Mouse (Mus musculus) hindbrain, embryonic 16.5 days (tissue): ENCODE results near the gene Tcf7l1. TPM values are rescaled to one million over a fixed set of nuclear protein-coding genes. Genes with fewer than 3 reads are reported as not detected.

ENCODE experiments used
- ATAC-seq: fragments of 200-750 bp; cut with Nextera tagmentation; 2 replicates; pipeline ENCODE4 v1.8.0; 2017; ENCODE audit warnings: moderate TSS enrichment, moderate library complexity
- H3K27ac ChIP-seq: fragments of 300-500 bp; sonication (generic); 2 replicates; pipeline ENCODE4 v1.5.1; 2014; ENCODE audit warnings: low read depth, mild to moderate bottlenecking, control low read depth, low read length, moderate library complexity
- H3K27me3 ChIP-seq: fragments of 300-500 bp; sonication (generic); replicated peaks from 2 replicates; pipeline ENCODE4 v1.6.1; 2014; ENCODE audit warnings: low read length; ENCODE audit not compliant: control insufficient read depth, insufficient read depth
- H3K36me3 ChIP-seq: fragments of 300-500 bp; sonication (generic); 2 replicates; pipeline ENCODE4 v1.6.1; 2014; ENCODE audit warnings: mild to moderate bottlenecking, low read length, moderate library complexity, mixed read lengths; ENCODE audit not compliant: control insufficient read depth, insufficient read depth
- H3K4me1 ChIP-seq: fragments of 300-500 bp; sonication (generic); 2 replicates; pipeline ENCODE4 v1.6.1; 2014; ENCODE audit warnings: low read depth, low read length; ENCODE audit not compliant: control insufficient read depth, insufficient read depth
- H3K4me2 ChIP-seq: fragments of 300-500 bp; sonication (generic); 2 replicates; pipeline ENCODE4 v1.6.1; 2014; ENCODE audit warnings: mild to moderate bottlenecking, low read length, control low read depth, moderate library complexity
- H3K4me3 ChIP-seq: fragments of 300-500 bp; sonication (generic); 2 replicates; pipeline ENCODE4 v1.5.1; 2014; ENCODE audit warnings: mild to moderate bottlenecking, low read length, control low read depth, moderate library complexity
- H3K9ac ChIP-seq: fragments of 300-500 bp; sonication (generic); 2 replicates; pipeline ENCODE4 v1.6.1; 2014; ENCODE audit warnings: low read depth, mild to moderate bottlenecking, control low read depth, low read length, moderate library complexity
- H3K9me3 ChIP-seq: fragments of 300-500 bp; sonication (generic); 2 replicates; pipeline ENCODE4 v1.6.1; 2014; ENCODE audit warnings: mild to moderate bottlenecking, low read length, moderate library complexity; ENCODE audit not compliant: control insufficient read depth
- WGBS: fragments of 180-500 bp; shearing (Covaris S2); extraction: QIAGEN DNeasy Blood & Tissue Kit; methylation state at CpG from one replicate; pipeline ENCODE4 v1.1.7; 2014; 5-methylcytosine and 5-hydroxymethylcytosine counted together
- polyA plus RNA-seq: library from polyadenylated mRNA; unstranded; fragments of >200 nt; fragmentation: Nextera tagmentation; extraction: Ambion mirVana; gene quantifications from 2 replicates; pipeline ENCODE4 v1.2.1, GENCODE M21; 2015

Gene Tcf7l1
- polyA plus RNA-seq, 1 experiment from 2014 or later: 6.3 TPM

- Histone ChIP-seq H3K4me3 (no peak overlapping the region), H3K4me2 (no peak overlapping the region), H3K4me1 (peaks cover 10% of the 10 kb centered on the region), H3K9ac (no peak overlapping the region), H3K36me3 (no peaks in the 10 kb centered on the region), H3K9me3 (no peaks in the 10 kb centered on the region), H3K27ac (no peak overlapping the region), H3K27me3 (no peaks in the 10 kb centered on the region)
- 73% methylated on average over 7 of the region's 7 CpGs for WGBS
- no peak for ATAC-seq
Measured at GRCm38 (mm10) chr6:72742331-72742730, 46.7 kb downstream of the Tcf7l1 start.

- Histone ChIP-seq H3K4me3 (no peak overlapping the region), H3K27me3 (no peaks in the 10 kb centered on the region), H3K36me3 (no peaks in the 10 kb centered on the region), H3K4me1 (peaks cover 10% of the 10 kb centered on the region), H3K27ac (peak overlapping the region; percentile 52), H3K9ac (no peak overlapping the region), H3K4me2 (peak overlapping the region; percentile 11), H3K9me3 (no peaks in the 10 kb centered on the region)
- ATAC-seq: peak; percentile 66
- WGBS: 48% methylated on average over 20 of the region's 20 CpGs
Measured at GRCm38 (mm10) chr6:72740596-72741421, 48.2 kb downstream of the Tcf7l1 start.

GRCm38 (mm10) chr6:72736872-72737271 lies 52.2 kb downstream of the Tcf7l1 start:
- Histone ChIP-seq H3K27me3 (no peaks in the 10 kb centered on the region), H3K4me3 (no peak overlapping the region), H3K9ac (no peak overlapping the region), H3K36me3 (no peaks in the 10 kb centered on the region), H3K9me3 (no peaks in the 10 kb centered on the region), H3K4me1 (peaks cover 8% of the 10 kb centered on the region), H3K4me2 (no peak overlapping the region), H3K27ac (no peak overlapping the region)
- 93% methylated on average over 11 of the region's 11 CpGs for WGBS
- no peak for ATAC-seq

- 45% methylated on average over 12 of the region's 12 CpGs for WGBS
- no peaks in the 10 kb centered on the region for H3K27me3 ChIP-seq
- ATAC-seq: no peak
- no peak overlapping the region for H3K4me3 ChIP-seq
- no peak overlapping the region for H3K27ac ChIP-seq
- H3K9me3 ChIP-seq: no peaks in the 10 kb centered on the region
- peaks cover 1% of the 10 kb centered on the region; the same call in 1 of the 2 replicates for H3K4me1 ChIP-seq
- no peak overlapping the region for H3K4me2 ChIP-seq
- H3K36me3 ChIP-seq: no peaks in the 10 kb centered on the region
- no peak overlapping the region for H3K9ac ChIP-seq
Measured at GRCm38 (mm10) chr6:72735206-72735605, 53.8 kb downstream of the Tcf7l1 start.

GRCm38 (mm10) chr6:72733375-72733774 lies 55.7 kb downstream of the Tcf7l1 start:
- Histone ChIP-seq H3K4me1 (peaks cover 9% of the 10 kb centered on the region), H3K4me2 (no peak overlapping the region), H3K9me3 (no peaks in the 10 kb centered on the region), H3K36me3 (no peaks in the 10 kb centered on the region), H3K4me3 (no peak overlapping the region), H3K27ac (no peak overlapping the region), H3K9ac (no peak overlapping the region), H3K27me3 (no peaks in the 10 kb centered on the region)
- ATAC-seq: no peak
- WGBS: 99% methylated on average over 3 of the region's 3 CpGs

GRCm38 (mm10) chr6:72732109-72732508 lies 56.9 kb downstream of the Tcf7l1 start:
- no peak for ATAC-seq

GRCm38 (mm10) chr6:72730560-72730849 lies 58.5 kb downstream of the Tcf7l1 start:
- Histone ChIP-seq H3K4me1 (peaks cover 17% of the 10 kb centered on the region), H3K9me3 (no peaks in the 10 kb centered on the region), H3K27me3 (no peaks in the 10 kb centered on the region), H3K9ac (0 out of 2 replicates have a peak overlapping the region, but pooled peaks have one; percentile 22), H3K36me3 (no peaks in the 10 kb centered on the region), H3K4me2 (no peak overlapping the region), H3K4me3 (no peak overlapping the region), H3K27ac (peak overlapping the region; percentile 2; the same call in 1 of the 2 replicates)
- ATAC-seq: peak; percentile 90
- WGBS: 14% methylated on average over 8 of the region's 8 CpGs

More at GRCm38 (mm10) chr6:72732109-72732508, 56.9 kb downstream of the Tcf7l1 start:
- 84% methylated on average over 4 of the region's 4 CpGs for WGBS
- Histone ChIP-seq H3K27me3 (no peaks in the 10 kb centered on the region), H3K4me2 (no peak overlapping the region), H3K9me3 (no peaks in the 10 kb centered on the region), H3K4me3 (no peak overlapping the region), H3K4me1 (peaks cover 17% of the 10 kb centered on the region), H3K9ac (no peak overlapping the region), H3K27ac (no peak overlapping the region), H3K36me3 (no peaks in the 10 kb centered on the region)

- Histone ChIP-seq H3K9ac (no peak overlapping the region; the same call in 1 of the 2 replicates), H3K36me3 (no peaks in the 10 kb centered on the region), H3K27me3 (no peaks in the 10 kb centered on the region), H3K9me3 (no peaks in the 10 kb centered on the region), H3K4me1 (peaks cover 17% of the 10 kb centered on the region), H3K27ac (peak overlapping the region; percentile 63), H3K4me2 (no peak overlapping the region), H3K4me3 (no peak overlapping the region)
- no peak for ATAC-seq
- 30% methylated on average over 14 of the region's 14 CpGs for WGBS
Measured at GRCm38 (mm10) chr6:72729831-72730559, 59.1 kb downstream of the Tcf7l1 start.

- Histone ChIP-seq H3K27ac (peak overlapping the region; percentile 29; the same call in 1 of the 2 replicates), H3K4me1 (peaks cover 17% of the 10 kb centered on the region), H3K9ac (no peak overlapping the region), H3K27me3 (no peaks in the 10 kb centered on the region), H3K4me2 (no peak overlapping the region), H3K4me3 (no peak overlapping the region), H3K9me3 (no peaks in the 10 kb centered on the region), H3K36me3 (no peaks in the 10 kb centered on the region)
- WGBS: 17% methylated on average over 6 of the region's 6 CpGs
- no peak for ATAC-seq
Measured at GRCm38 (mm10) chr6:72727826-72728225, 61.2 kb downstream of the Tcf7l1 start.
